Comparison of ENCODE assay signal across 29 mouse cellular contexts in genomic region chr14:24179466-24179991, GRCm38 (mm10).
DNase-seq lines count a peak whose midpoint lies in the region; ATAC-seq and TF ChIP-seq lines count a peak whose summit lies in the region.
"Had no signal": no experiment of that assay in that cellular context is flagged by ENCODE, and none has a peak within 500 bp of the region (broad histone marks: within the 10 kb centered on the region; RNA-seq: fewer than 3 reads in every experiment).

No protein-coding gene starts in this region.

- H3K4me1 ChIP-seq in lung, embryonic 16.5 days (replicated peaks; ENCODE audit: control insufficient read depth, insufficient read depth, low read length): no peaks in the 10 kb centered on the region; the same call in 1 of the 2 replicates
- H3K4me1 ChIP-seq in ES-E14 (ENCODE audit: control insufficient read depth in 2 of 2, insufficient read depth in 2 of 2, low read length in 2 of 2, poor library complexity in 1 of 2): peaks cover 4 to 7% of the 10 kb centered on the region in 2 experiments; a peak in 2 of 4 replicates
- H3K4me1 ChIP-seq: liver, embryonic 12.5 days; neural tube, embryonic 12.5 days had no signal

- H3K27me3 ChIP-seq in lung, embryonic 16.5 days (ENCODE audit: control insufficient read depth, insufficient read depth, low read depth, low read length): no peaks in the 10 kb centered on the region
- H3K27me3 ChIP-seq: forebrain, embryonic 12.5 days; heart, embryonic 12.5 days; intestine, embryonic 15.5 days; limb, embryonic 13.5 days; neural tube, embryonic 12.5 days had no signal

- WGBS in lung, embryonic 16.5 days: 76% methylated on average over 6 of the region's 6 CpGs

- H3K9me3 ChIP-seq in lung, embryonic 16.5 days (ENCODE audit: control insufficient read depth, low read length): no peaks in the 10 kb centered on the region
- H3K9me3 ChIP-seq in ES-E14 (ENCODE audit: control insufficient read depth, insufficient read depth, low read depth, low read length): no peaks in the 10 kb centered on the region
- H3K9me3 ChIP-seq: forebrain, embryonic 12.5 days; heart, embryonic 12.5 days; hindbrain, embryonic 10.5 days; intestine, embryonic 15.5 days; limb, embryonic 13.5 days; liver, embryonic 12.5 days; neural tube, embryonic 12.5 days had no signal

- H3K9ac ChIP-seq in lung, embryonic 16.5 days (ENCODE audit: low read length): no peak overlapping the region
- H3K9ac ChIP-seq in ES-E14 (ENCODE audit: insufficient read depth, low read depth, low read length, poor library complexity, severe bottlenecking): no peak overlapping the region
- H3K9ac ChIP-seq: forebrain, embryonic 12.5 days; heart, embryonic 12.5 days; intestine, embryonic 15.5 days; limb, embryonic 13.5 days; liver, embryonic 12.5 days; lung, embryonic 14.5 days; neural tube, embryonic 12.5 days had no signal

- peak overlapping the region; percentile 19; the same call in 1 of the 2 replicates for H3K27ac ChIP-seq in lung, embryonic 16.5 days (ENCODE audit: low read length)
- H3K27ac ChIP-seq in ES-E14 (ENCODE audit: insufficient read depth, low read depth, low read length, poor library complexity, severe bottlenecking): 0 out of 2 replicates have a peak overlapping the region, but pooled peaks have one; percentile 20
- H3K27ac ChIP-seq: forebrain, embryonic 12.5 days; hindbrain, embryonic 10.5 days; intestine, embryonic 15.5 days; layer of hippocampus, adult 2 months; limb, embryonic 13.5 days; liver, embryonic 12.5 days; neural tube, embryonic 12.5 days; stomach, postnatal 0 days had no signal

- in situ Hi-C loops in ES-E14 (cut with MboI; ENCODE audit: low sequenced_read_pairs in 2 of 2, unreplicated experiment in 2 of 2): no loop called here

- DNase-seq in adrenal gland, adult 8-10 months: peak; percentile 23
- no peak for DNase-seq in adrenal gland, postnatal 4 days (ENCODE audit: low spot score in 2 of 2)
- peak; percentile 28 for DNase-seq in kidney, adult 9 months
- no peak for DNase-seq in kidney, adult 18-20 months
- no peak for DNase-seq in lung, postnatal 4 days
- no peak for DNase-seq in ES-E14 (ENCODE audit: low read depth, low spot score)
- DNase-seq in layer of hippocampus, adult 8-10 months (ENCODE audit: low spot score in 2 of 2): no peak
- DNase-seq: cerebellum, adult 11 months; cerebellum, postnatal 10 days; gastrocnemius, postnatal 25 days; heart, adult 18-20 months; heart, postnatal 10 days; layer of hippocampus, postnatal 36 days; midbrain, embryonic 14.5 days; right cerebral cortex, postnatal 14 days had no signal

- H3K4me2 ChIP-seq in lung, embryonic 16.5 days (ENCODE audit: low read depth, low read length): no peak overlapping the region
- H3K4me2 ChIP-seq: forebrain, embryonic 12.5 days; heart, embryonic 12.5 days; intestine, embryonic 15.5 days; limb, embryonic 13.5 days; liver, embryonic 12.5 days; lung, embryonic 14.5 days; neural tube, embryonic 12.5 days had no signal

- H3K4me3 ChIP-seq in lung, embryonic 16.5 days (ENCODE audit: low read length): no peak overlapping the region
- no peak overlapping the region for H3K4me3 ChIP-seq in ES-E14 (ENCODE audit: insufficient read depth in 1 of 2, low read depth in 1 of 2, low read length in 2 of 2, poor library complexity in 1 of 2, severe bottlenecking in 1 of 2)
- H3K4me3 ChIP-seq: erythroblast, embryonic 14.5 days; forebrain, embryonic 12.5 days; heart, embryonic 12.5 days; hindbrain, embryonic 10.5 days; intestine, embryonic 15.5 days; layer of hippocampus, adult 2 months; limb, embryonic 13.5 days; liver, embryonic 12.5 days; neural tube, embryonic 12.5 days had no signal

- H3K36me3 ChIP-seq in lung, embryonic 16.5 days (ENCODE audit: control insufficient read depth, insufficient read depth, low read length): peaks cover 7% of the 10 kb centered on the region; the same call in 1 of the 2 replicates
- peaks cover 10% of the 10 kb centered on the region; the same call in 1 of the 2 replicates for H3K36me3 ChIP-seq in ES-E14 (ENCODE audit: control insufficient read depth, insufficient read depth, low read length, poor library complexity, severe bottlenecking)

- no peak for ATAC-seq in lung, embryonic 16.5 days (ENCODE audit: low read depth)
- ATAC-seq: CD4-positive, CD25-positive, alpha-beta regulatory T cell, adult 4 months; hindbrain, embryonic 16.5 days; intestine, embryonic 15.5 days; liver, embryonic 12.5 days had no signal

TF ChIP-seq in ES-E14, 5 proteins besides CTCF, POLR2A, EP300 and RAD21:
- TF ChIP-seq ZC3H11A (IDR thresholded peaks at IDR 0.05; ENCODE audit: borderline replicate concordance, low read depth, low read length): no peak
TF ChIP-seq in ES-E14: peak in this region for 0.

Comparison
In these comparisons a context has a peak if more than half of its experiments do, and no peak if none do; other contexts are left out.
1. DNase-seq: peak in adrenal gland, adult 8-10 months (single experiment) and kidney, adult 9 months (single experiment); none in adrenal gland, postnatal 4 days (0 of 2), kidney, adult 18-20 months (single experiment), lung, postnatal 4 days (0 of 2), ES-E14 (single experiment) and layer of hippocampus, adult 8-10 months (0 of 2).